Mouse (Mus musculus) liver, embryonic 11.5 days (tissue): ENCODE measurements around the gene Rad51ap2. TPM values are rescaled to one million over a fixed set of nuclear protein-coding genes. Genes with fewer than 3 reads are reported as not detected.

Experiments
- ATAC-seq: fragments of 200-750 bp; cut with Nextera tagmentation; replicated peaks from 2 replicates; pipeline ENCODE4 v1.8.0; 2017; ENCODE audit warnings: moderate number of reproducible peaks, mild to moderate bottlenecking, moderate TSS enrichment, moderate library complexity; ENCODE audit not compliant: low FRiP score
- DNase-seq: peaks from one replicate; pipeline ENCODE4 v3.0.0-alpha.2; 2017; ENCODE audit warnings: low spot score
- H3K27ac ChIP-seq: fragments of 300-500 bp; sonication (generic); 2 replicates; pipeline ENCODE4 v1.5.1; 2014; ENCODE audit warnings: mild to moderate bottlenecking, low read depth, low read length, control low read depth
- H3K27me3 ChIP-seq: fragments of 300-500 bp; sonication (generic); replicated peaks from 2 replicates; pipeline ENCODE4 v1.6.1; 2014; ENCODE audit warnings: low read length, mixed read lengths; ENCODE audit not compliant: control insufficient read depth, insufficient read depth
- H3K36me3 ChIP-seq: fragments of 300-500 bp; sonication (generic); 2 replicates; pipeline ENCODE4 v1.6.1; 2014; ENCODE audit warnings: mild to moderate bottlenecking, low read length, moderate library complexity, mixed read lengths; ENCODE audit not compliant: control insufficient read depth, insufficient read depth
- H3K4me1 ChIP-seq: fragments of 300-500 bp; sonication (generic); replicated peaks from 2 replicates; pipeline ENCODE4 v1.6.1; 2014; ENCODE audit warnings: low read length, mixed read lengths; ENCODE audit not compliant: control insufficient read depth, insufficient read depth
- H3K4me2 ChIP-seq: fragments of 300-500 bp; sonication (generic); 2 replicates; pipeline ENCODE4 v1.6.1; 2014; ENCODE audit warnings: mild to moderate bottlenecking, control low read depth, moderate library complexity
- H3K4me3 ChIP-seq: fragments of 300-500 bp; sonication (generic); 2 replicates; pipeline ENCODE4 v1.5.1; 2014; ENCODE audit warnings: low read depth, low read length, control low read depth
- H3K9ac ChIP-seq: fragments of 300-500 bp; sonication (generic); 2 replicates; pipeline ENCODE4 v1.6.1; 2014; ENCODE audit warnings: low read depth, low read length, control low read depth
- H3K9me3 ChIP-seq: fragments of 300-500 bp; sonication (generic); 2 replicates; pipeline ENCODE4 v1.6.1; 2016; ENCODE audit warnings: low read length, inconsistent platforms, mixed read lengths; ENCODE audit not compliant: control insufficient read depth
- WGBS: fragments of 180-500 bp; shearing (Covaris S2); extraction: QIAGEN DNeasy Blood & Tissue Kit; methylation state at CpG from one replicate; pipeline ENCODE4 v1.1.7; 2014; 5-methylcytosine and 5-hydroxymethylcytosine counted together
- polyA plus RNA-seq: library from polyadenylated mRNA; unstranded; fragments of >200 nt; fragmentation: Nextera tagmentation; extraction: Ambion mirVana; gene quantifications from 2 replicates; pipeline ENCODE4 v1.2.1, GENCODE M21; 2014

Gene Rad51ap2
- polyA plus RNA-seq, 1 experiment from 2014 or later: 0.23 TPM

- Histone ChIP-seq H3K9me3 (no peaks in the 10 kb centered on the region), H3K27ac (no peak within 1 kb of the TSS), H3K4me2 (peak within 1 kb of the TSS; percentile 65), H3K4me3 (peak within 1 kb of the TSS; percentile 36), H3K9ac (no peak within 1 kb of the TSS), H3K4me1 (no peaks in the 10 kb centered on the region), H3K36me3 (no peaks in the 10 kb centered on the region), H3K27me3 (peaks cover 38% of the 10 kb centered on the region)
- DNase-seq: peak; percentile 44
- ATAC-seq: peak; percentile 74
- WGBS: 5% methylated on average over 34 of the region's 34 CpGs
Measured at GRCm38 (mm10) chr12:11436497-11437265, 19.2 kb upstream of the Rad51ap2 start, which contains the start of gene Vsnl1. TSS of gene Vsnl1 (minus strand) at chr12:11436613.

DNA sequence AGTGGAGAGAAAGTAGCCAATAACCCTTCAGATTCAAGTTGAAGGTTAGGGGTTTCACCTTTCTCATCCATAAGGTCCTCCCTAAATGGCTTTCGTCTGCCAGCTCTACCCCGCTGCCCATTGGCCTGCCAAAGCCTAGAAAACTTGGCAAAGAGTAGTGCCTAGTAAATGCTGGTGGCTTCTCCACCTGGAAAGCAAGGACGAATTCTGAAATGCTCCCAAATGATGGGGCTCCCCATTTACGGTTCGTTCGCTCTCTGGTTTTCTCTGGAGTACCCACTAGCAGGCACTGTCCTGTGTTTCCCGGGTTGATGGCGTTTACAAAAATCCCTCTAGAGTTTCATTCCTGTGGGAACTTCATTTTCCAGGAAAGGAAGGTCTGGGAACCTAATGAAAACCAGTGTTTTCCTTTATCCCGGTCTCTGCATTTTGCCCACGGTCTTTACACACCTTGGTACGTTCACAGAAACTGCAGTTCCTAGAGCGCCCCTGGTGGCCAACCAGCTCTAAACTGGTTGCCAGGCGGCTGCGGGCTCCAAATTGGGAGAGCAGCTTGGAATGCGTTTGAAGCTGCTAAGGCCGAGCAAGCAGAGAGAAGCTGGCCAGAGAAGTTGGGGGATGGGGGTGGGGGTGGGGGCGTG is 18.5 kb upstream of the Rad51ap2 start:
- Histone ChIP-seq H3K27ac (no peak overlapping the region), H3K4me1 (no peaks in the 10 kb centered on the region), H3K27me3 (peaks cover 38% of the 10 kb centered on the region), H3K36me3 (no peaks in the 10 kb centered on the region), H3K4me2 (peak overlapping the region; percentile 65), H3K9me3 (no peaks in the 10 kb centered on the region), H3K9ac (no peak overlapping the region), H3K4me3 (no peak overlapping the region; the same call in 1 of the 2 replicates)
- WGBS: 15% methylated on average over 17 of the region's 17 CpGs
- ATAC-seq (0 out of 2 replicates have a peak, but pooled peaks have one; percentile 39), DNase-seq (peak; percentile 63)

DNA sequence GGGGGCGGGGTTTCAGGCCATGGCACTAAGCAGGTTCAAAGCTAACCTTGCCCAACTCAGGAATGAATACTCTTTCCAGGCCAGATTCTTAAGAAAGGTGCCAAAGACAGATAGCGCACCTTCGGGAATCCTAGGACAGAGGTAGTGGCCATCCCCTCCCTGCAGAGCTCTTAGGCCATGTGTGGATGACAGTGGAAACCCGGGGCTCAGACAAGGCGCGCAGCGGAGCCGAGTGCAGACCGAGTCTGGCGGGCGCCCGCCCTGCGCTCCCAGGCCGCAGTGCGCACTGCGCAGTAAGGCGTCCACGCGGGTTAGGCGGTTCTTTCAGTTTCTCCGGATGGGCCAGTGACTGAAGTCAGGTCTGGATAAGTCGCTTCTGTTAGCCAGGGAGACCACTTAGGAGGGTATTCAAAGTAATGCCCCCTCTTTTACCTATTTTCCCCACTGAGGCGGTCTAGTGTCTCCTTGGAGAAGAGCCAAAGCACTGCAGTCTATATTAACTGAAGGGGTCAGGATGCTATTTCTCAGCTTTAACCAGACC is 17.9 kb upstream of the Rad51ap2 start:
- 25% methylated on average over 23 of the region's 23 CpGs for whole genome bisulfite sequencing
- Histone ChIP-seq H3K27me3 (peaks cover 38% of the 10 kb centered on the region), H3K9me3 (no peaks in the 10 kb centered on the region), H3K4me2 (peak overlapping the region; percentile 50), H3K9ac (no peak overlapping the region), H3K4me3 (peak overlapping the region; percentile 21), H3K4me1 (no peaks in the 10 kb centered on the region), H3K27ac (no peak overlapping the region), H3K36me3 (no peaks in the 10 kb centered on the region)
- DNase-seq (no peak), ATAC-seq (0 out of 2 replicates have a peak, but pooled peaks have one; percentile 45)

DNA sequence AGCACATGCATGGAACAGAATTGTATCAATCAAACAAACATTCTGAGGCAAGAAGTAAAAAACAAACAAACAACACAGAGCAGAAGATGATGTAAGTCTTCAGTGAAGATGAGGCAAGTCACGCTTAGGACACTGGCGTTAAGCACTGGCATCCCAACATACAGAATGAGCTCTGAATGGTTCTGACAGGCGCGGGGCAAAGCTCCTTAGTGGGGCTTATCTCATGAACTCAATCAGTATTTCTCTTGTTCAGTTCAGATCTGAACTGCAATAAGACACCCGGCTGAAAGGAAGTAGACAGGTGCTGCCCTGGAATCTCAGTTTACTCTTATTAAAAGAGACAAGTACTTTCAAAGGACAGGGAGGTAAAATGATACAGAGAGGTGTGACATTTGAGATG is 1.7 kb upstream of the Rad51ap2 start:
- no peak for ATAC-seq
- no peak for DNase-seq
- H3K36me3 ChIP-seq: no peaks in the 10 kb centered on the region
- H3K27ac ChIP-seq: no peak overlapping the region
- H3K4me3 ChIP-seq: no peak overlapping the region
- H3K27me3 ChIP-seq: no peaks in the 10 kb centered on the region; the same call in 1 of the 2 replicates
- H3K9ac ChIP-seq: no peak overlapping the region
- no peak overlapping the region for H3K4me2 ChIP-seq
- no peaks in the 10 kb centered on the region for H3K9me3 ChIP-seq
- peaks cover 4% of the 10 kb centered on the region; the same call in 1 of the 2 replicates for H3K4me1 ChIP-seq
- WGBS: 59% methylated on average over 5 of the region's 5 CpGs

DNA sequence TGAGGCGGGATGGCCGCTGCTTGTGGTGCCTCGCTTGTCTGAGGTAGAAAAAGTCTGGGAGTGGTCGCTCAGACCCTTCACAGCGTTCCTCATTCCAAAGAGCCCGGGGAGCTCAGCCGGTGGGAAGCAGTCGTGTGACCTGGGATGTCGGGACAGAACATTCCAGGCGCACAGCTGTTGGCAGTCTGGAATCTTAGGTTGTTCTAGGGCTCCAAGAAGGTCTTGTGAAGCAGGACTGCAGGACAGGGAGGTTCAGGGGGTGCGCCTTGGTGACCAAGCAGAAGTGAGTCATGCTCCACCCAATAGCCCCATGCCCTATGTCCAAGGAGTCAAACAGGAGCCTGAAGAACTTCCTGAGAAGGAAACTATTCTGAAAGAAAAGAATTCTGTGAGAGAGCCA is 334 bp downstream of the Rad51ap2 start:
- WGBS: 3% methylated on average over 11 of the region's 11 CpGs
- no peaks in the 10 kb centered on the region for H3K9me3 ChIP-seq
- H3K27ac ChIP-seq: no peak overlapping the region
- ATAC-seq: peak; percentile 37
- H3K4me2 ChIP-seq: peak overlapping the region; percentile 82
- DNase-seq: no peak
- H3K9ac ChIP-seq: no peak overlapping the region
- peaks cover 4% of the 10 kb centered on the region; the same call in 1 of the 2 replicates for H3K4me1 ChIP-seq
- peak overlapping the region; percentile 51 for H3K4me3 ChIP-seq
- no peaks in the 10 kb centered on the region; the same call in 1 of the 2 replicates for H3K27me3 ChIP-seq
- no peaks in the 10 kb centered on the region for H3K36me3 ChIP-seq

DNA sequence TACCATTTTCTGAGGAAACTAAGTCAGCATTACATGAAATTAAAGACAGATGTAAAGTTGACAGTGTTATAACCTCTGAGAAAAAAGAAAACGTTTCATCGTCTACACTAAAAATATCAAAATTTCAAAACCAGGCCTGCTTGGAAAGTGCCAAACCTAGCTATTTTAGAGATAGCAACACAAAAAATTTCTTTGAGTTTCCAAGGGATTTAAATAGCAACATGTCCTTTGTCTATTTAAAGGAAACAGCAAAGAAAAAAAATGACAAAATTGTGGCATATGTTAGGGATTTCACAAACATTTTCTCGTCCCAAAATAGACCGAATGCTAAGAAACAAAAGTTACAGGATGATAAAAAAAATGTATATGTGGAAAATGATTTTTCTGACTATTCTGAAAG is 753 bp downstream of the Rad51ap2 start:
- DNase-seq (no peak), ATAC-seq (no peak)
- H3K4me2 ChIP-seq: no peak overlapping the region; the same call in 1 of the 2 replicates
- H3K27ac ChIP-seq: no peak overlapping the region
- no peak overlapping the region for H3K9ac ChIP-seq
- no peak overlapping the region; the same call in 1 of the 2 replicates for H3K4me3 ChIP-seq
- 86% methylated on average over 4 of the region's 4 CpGs for WGBS
- H3K36me3 ChIP-seq: no peaks in the 10 kb centered on the region
- H3K4me1 ChIP-seq: peaks cover 4% of the 10 kb centered on the region; the same call in 1 of the 2 replicates
- H3K9me3 ChIP-seq: no peaks in the 10 kb centered on the region
- H3K27me3 ChIP-seq: no peaks in the 10 kb centered on the region; the same call in 1 of the 2 replicates

Other genes starting within 250 kb of the Rad51ap2 start
- not detected in 2 replicates for gene Msgn1, start 247.1 kb upstream of the Rad51ap2 start, polyA plus RNA-seq
- 13.5 and 13.9 TPM in 2 replicates for gene Gen1, start 190.3 kb upstream of the Rad51ap2 start, polyA plus RNA-seq
- 91.1 and 95.8 TPM in 2 replicates for gene Smc6, start 190.2 kb upstream of the Rad51ap2 start, polyA plus RNA-seq
- gene Vsnl1, start 19.5 kb upstream of the Rad51ap2 start, polyA plus RNA-seq: 4.4 and 5.9 TPM in 2 replicates